Mouse (Mus musculus) midbrain, embryonic 10.5 days (tissue): Measurements from ENCODE around the gene Kmt2d. TPM values are rescaled to one million over a fixed set of nuclear protein-coding genes. Genes with fewer than 3 reads are reported as not detected.

ENCODE experiments used
- DNase-seq: peaks from one replicate; pipeline ENCODE4 v3.0.0-alpha.2; 2017; ENCODE audit warnings: low spot score
- H3K27ac ChIP-seq: fragments of 300-500 bp; sonication (generic); replicated peaks from 2 replicates; pipeline ENCODE4 v1.5.1; 2016; ENCODE audit warnings: mild to moderate bottlenecking
- H3K27me3 ChIP-seq: fragments of 300-500 bp; sonication (generic); 2 replicates; pipeline ENCODE4 v1.6.1; 2016; ENCODE audit warnings: low read depth, mild to moderate bottlenecking; ENCODE audit not compliant: poor library complexity, severe bottlenecking
- H3K36me3 ChIP-seq: fragments of 300-500 bp; sonication (generic); 2 replicates; pipeline ENCODE4 v1.6.1; 2016; ENCODE audit warnings: mild to moderate bottlenecking, moderate library complexity
- H3K4me1 ChIP-seq: fragments of 300-500 bp; sonication (generic); 2 replicates; pipeline ENCODE4 v1.6.1; 2016
- H3K4me3 ChIP-seq: fragments of 300-500 bp; sonication (generic); 2 replicates; pipeline ENCODE4 v1.5.1; 2016; ENCODE audit warnings: mild to moderate bottlenecking, moderate library complexity
- H3K9me3 ChIP-seq: fragments of 300-500 bp; sonication (generic); replicated peaks from 2 replicates; pipeline ENCODE4 v1.6.1; 2016; ENCODE audit warnings: mild to moderate bottlenecking
- whole genome bisulfite sequencing: fragments of 180-500 bp; shearing (Covaris S2); methylation state at CpG from one replicate; pipeline ENCODE4 v1.1.7; 2016; 5-methylcytosine and 5-hydroxymethylcytosine counted together
- polyA plus RNA-seq: library from polyadenylated mRNA; unstranded; fragments of >200 nt; fragmentation: Nextera tagmentation; extraction: Ambion mirVana; gene quantifications from 2 replicates; pipeline ENCODE4 v1.2.1, GENCODE M21; 2016

Gene Kmt2d
- polyA plus RNA-seq, 1 experiment from 2014 or later = 9.1 TPM

DNA sequence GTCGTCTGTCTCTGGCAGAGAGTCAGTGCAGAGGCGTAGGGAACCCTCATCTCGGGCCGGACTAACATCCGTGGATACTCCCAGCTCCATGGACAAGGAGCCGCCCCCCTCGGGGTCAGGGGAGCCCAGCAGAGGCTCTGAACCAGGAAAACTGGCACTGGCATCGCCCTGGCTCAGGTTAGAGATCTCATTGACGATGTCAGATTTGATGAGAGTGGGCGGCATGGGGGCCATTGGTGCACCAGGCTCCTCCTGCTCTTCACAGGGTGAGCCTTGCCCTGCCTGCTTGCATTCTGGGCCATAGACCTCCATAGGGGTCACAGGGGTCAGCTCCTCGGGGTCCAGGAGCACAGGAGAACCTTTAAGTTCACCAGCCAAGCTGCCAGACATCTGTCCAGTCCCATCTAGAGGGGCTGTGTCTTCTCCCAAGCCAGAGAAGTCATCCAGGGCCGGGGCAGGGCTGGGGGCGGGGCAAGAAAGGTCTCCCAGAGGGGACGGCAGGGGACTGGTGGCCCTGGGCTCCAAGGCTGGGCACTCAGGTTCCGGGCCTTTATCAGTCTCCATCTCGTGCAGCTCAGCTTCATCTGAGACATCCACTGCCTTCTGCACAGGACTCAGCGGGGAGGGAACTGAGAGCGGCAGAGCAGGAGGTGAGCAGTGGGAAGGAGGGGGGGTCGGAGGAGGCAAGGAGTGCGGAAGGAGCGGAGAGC, 9.1 kb downstream of the Kmt2d start:
- Histone ChIP-seq H3K9me3 (no peaks in the 10 kb centered on the region), H3K4me3 (0 out of 2 replicates have a peak overlapping the region, but pooled peaks have one; percentile 11), H3K4me1 (no peaks in the 10 kb centered on the region), H3K36me3 (peaks cover 100% of the 10 kb centered on the region), H3K27me3 (no peaks in the 10 kb centered on the region), H3K27ac (no peak overlapping the region)
- 92% methylated on average over 21 of the region's 21 CpGs for WGBS
- DNase-seq = no peak

DNA sequence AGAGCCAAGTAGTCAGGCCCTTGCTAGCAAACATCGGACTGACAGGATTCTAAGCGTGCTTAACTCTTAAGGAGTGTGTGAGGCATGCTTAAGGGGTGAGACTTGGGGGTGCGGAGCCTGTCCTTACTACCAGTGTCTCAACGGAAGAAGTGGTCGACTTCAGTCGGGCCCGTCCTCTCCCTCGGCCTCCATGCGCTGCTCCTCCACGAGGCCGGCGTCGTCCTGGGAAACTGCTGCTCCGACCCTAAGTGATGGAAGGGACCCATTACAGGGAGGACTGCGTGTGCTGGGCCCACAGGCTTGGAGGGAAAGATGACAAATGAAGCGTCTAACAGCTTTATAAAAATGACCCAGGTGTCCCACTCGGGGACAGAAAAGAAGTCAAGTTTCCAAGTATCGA, 10.1 kb downstream of the Kmt2d start:
- no peaks in the 10 kb centered on the region for H3K4me1 ChIP-seq
- H3K36me3 ChIP-seq = peaks cover 100% of the 10 kb centered on the region
- no peak overlapping the region for H3K4me3 ChIP-seq
- DNase-seq = no peak
- no peaks in the 10 kb centered on the region for H3K27me3 ChIP-seq
- H3K27ac ChIP-seq = no peak overlapping the region
- no peaks in the 10 kb centered on the region for H3K9me3 ChIP-seq
- WGBS = 96% methylated on average over 18 of the region's 18 CpGs

DNA sequence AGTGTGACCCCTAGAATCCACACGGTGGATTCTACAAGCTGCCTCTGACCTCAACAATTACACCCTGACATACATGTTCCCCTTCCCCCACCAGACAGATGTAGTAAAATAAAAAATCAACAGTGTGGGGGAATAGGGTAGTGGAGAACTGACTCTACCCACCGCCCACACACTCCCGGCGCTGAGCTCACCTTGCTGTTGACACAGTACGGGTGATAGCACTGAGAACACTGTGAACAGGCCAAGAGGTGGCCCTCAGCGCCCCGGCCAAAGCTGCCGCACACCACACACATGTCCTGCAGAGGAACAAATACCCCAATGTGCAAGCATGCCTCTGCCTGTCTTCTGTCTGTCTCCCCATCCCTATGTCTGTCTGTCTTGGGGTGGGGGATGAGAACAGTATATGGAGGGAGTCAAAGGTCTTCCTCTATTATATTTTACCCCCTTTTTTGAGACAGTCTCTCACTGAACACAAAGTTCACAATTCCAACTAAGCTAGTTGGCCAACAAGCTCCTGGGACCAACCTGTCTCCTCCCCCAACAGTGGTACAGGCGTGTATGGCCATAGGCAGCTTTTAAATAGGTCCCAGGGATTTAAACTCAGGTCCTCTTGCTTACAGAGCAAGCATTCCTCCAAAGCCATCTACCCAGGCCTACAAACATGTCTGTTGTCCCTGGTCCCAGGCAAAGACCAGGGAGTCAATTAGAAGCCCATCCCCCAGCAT, 11.5 kb downstream of the Kmt2d start:
- H3K9me3 ChIP-seq = no peaks in the 10 kb centered on the region
- no peak for DNase-seq
- H3K27me3 ChIP-seq = no peaks in the 10 kb centered on the region
- H3K4me1 ChIP-seq = no peaks in the 10 kb centered on the region
- 89% methylated on average over 9 of the region's 9 CpGs for WGBS
- H3K36me3 ChIP-seq = peaks cover 100% of the 10 kb centered on the region
- H3K4me3 ChIP-seq = no peak overlapping the region
- no peak overlapping the region for H3K27ac ChIP-seq

DNA sequence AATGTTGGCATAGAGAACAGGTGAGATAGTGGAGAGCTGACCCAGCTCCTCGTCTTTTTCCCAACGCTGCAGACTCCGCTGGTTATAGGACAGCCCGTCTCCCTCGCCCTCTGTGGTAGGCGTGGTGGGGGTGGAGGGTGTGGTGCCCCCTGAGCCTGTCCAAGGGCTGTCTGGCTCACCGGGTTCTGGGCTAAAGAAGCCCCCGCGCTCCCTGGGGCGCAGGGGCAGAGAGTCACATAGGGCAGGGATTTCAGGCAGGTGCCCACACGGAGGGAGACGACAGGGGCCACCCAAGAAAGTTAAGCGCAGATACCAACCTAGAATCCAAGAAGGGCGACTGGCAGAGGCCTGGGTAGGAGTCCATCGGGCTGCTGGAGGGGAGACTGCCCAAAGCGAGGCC, 16.8 kb downstream of the Kmt2d start:
- WGBS = 95% methylated on average over 16 of the region's 16 CpGs
- Histone ChIP-seq H3K4me1 (no peaks in the 10 kb centered on the region), H3K36me3 (peaks cover 100% of the 10 kb centered on the region), H3K27ac (no peak overlapping the region), H3K9me3 (no peaks in the 10 kb centered on the region), H3K4me3 (no peak overlapping the region), H3K27me3 (no peaks in the 10 kb centered on the region)
- no peak for DNase-seq

DNA sequence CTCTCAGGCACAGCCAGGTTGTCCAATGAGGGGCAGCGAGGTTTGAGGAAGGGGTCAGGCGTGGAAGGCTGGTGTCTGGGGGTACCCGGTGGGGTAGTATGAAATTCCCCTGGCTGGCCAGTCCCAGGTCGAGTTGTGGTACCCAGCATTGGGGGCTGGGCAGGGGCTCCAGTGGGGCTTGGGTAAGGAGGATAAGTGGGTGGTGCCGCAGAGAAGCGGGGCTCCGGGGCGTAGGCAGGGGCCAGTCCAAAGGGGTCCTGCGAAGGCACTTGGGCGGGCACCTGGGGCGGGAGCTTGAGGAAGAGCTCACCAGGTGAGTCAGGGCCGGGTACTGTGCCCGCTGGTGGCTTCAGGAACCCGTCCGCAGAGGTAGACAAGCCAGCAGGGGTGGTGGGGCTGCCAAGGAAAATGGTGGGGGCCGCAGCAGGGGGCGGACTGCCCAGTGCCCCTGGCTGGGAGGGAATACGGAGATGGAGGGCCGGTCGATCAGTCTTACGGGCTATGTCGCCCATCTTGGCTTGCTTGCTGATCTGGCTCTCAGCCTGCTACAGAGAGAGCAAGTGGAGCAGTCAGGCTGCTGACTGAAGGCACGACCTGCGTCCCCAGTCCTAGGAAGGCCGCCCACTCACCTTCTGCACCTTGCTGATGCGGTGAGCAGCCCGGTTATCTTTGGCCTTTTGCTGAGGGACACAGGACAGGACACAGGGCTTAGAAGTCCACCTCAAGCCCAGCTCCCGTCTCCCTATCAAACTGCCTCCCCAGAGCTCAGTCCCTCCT, 17.7 kb downstream of the Kmt2d start:
- WGBS = 97% methylated on average over 28 of the region's 28 CpGs
- no peaks in the 10 kb centered on the region for H3K4me1 ChIP-seq
- no peak for DNase-seq
- H3K27me3 ChIP-seq = no peaks in the 10 kb centered on the region
- no peaks in the 10 kb centered on the region for H3K9me3 ChIP-seq
- H3K27ac ChIP-seq = no peak overlapping the region
- peaks cover 100% of the 10 kb centered on the region for H3K36me3 ChIP-seq
- H3K4me3 ChIP-seq = no peak overlapping the region

DNA sequence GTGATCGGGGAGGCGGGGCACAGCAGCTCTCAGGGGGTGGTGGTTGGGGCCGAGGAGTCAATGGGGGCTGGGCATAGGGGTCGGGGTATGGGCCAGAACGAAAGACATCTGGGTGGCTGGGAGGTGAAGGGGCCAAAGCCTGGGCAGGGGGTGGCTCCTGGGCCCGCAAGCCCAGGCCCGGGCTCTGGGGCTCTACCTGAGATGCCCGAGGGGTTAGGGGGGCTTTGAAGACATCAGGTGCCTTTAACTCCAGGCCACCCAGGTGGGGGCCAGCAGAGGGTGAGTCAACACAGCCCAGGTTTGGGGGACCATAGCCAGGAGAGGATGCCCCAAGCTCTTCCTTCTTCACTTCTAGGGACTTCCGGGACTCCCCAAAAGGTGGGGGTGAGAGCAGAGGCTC, 18.3 kb downstream of the Kmt2d start:
- peaks cover 100% of the 10 kb centered on the region for H3K36me3 ChIP-seq
- WGBS = 93% methylated on average over 9 of the region's 9 CpGs

DNA sequence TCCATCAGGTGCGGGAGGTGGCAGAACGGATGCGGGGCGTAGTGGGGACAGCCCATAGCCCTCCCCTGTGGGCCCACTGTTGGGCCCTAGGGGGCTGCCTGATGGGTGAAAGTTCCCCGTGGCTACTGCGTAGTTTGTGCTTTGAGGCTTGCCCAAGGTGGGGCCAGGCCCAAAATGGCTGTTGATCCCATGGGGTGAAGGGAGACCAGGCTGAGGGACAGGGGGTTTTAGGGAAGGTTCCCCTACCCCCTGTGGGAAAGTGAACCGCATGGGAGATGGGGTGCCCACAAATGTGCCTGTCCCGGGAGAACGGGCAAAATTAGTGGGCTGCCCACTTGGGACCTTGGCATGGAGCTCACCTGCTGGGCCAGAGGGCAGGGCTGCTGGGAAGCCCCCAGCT, 18.9 kb downstream of the Kmt2d start:
- no peak overlapping the region for H3K27ac ChIP-seq
- no peak overlapping the region for H3K4me3 ChIP-seq
- H3K36me3 ChIP-seq = peaks cover 100% of the 10 kb centered on the region
- no peak for DNase-seq
- no peaks in the 10 kb centered on the region for H3K4me1 ChIP-seq
- H3K27me3 ChIP-seq = no peaks in the 10 kb centered on the region
- no peaks in the 10 kb centered on the region for H3K9me3 ChIP-seq
- 97% methylated on average over 9 of the region's 9 CpGs for WGBS

More for the DNA sequence above, 18.3 kb downstream of the Kmt2d start:
- Histone ChIP-seq H3K4me3 (no peak overlapping the region), H3K27ac (no peak overlapping the region), H3K27me3 (no peaks in the 10 kb centered on the region), H3K4me1 (no peaks in the 10 kb centered on the region), H3K9me3 (no peaks in the 10 kb centered on the region)
- DNase-seq = no peak

DNA sequence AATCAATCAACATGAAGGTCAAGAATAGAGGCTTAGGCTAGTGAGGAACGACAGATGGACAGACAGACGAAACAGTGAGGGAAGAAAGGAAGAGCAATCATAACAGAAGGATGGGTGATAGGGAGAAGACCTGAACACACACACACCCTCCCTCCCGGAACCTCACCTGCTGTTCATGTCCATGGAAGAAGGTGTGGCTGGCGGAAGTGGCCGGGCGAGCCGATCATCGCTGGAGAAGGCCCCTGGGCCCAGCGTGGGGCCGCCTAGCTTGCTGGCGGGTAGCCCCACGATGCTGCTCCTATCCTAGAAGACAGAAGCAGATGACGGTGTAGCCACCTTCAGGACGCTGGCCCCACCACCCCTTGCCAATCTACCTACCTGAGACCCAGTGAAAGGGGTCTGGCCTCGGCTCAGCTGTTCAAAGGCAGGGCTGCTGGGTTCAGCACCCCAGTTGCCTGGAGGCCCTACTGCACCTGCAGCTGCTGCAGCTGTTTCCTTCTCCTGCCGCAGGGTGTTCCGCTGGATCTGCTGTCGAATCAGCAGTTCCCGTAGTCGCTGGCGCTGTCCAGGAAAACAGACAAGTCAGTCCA, 19.7 kb downstream of the Kmt2d start:
- no peak for DNase-seq
- Histone ChIP-seq H3K4me1 (no peaks in the 10 kb centered on the region), H3K27ac (no peak overlapping the region), H3K27me3 (no peaks in the 10 kb centered on the region), H3K36me3 (peaks cover 100% of the 10 kb centered on the region), H3K4me3 (no peak overlapping the region), H3K9me3 (no peaks in the 10 kb centered on the region)
- 92% methylated on average over 21 of the region's 21 CpGs for WGBS

DNA sequence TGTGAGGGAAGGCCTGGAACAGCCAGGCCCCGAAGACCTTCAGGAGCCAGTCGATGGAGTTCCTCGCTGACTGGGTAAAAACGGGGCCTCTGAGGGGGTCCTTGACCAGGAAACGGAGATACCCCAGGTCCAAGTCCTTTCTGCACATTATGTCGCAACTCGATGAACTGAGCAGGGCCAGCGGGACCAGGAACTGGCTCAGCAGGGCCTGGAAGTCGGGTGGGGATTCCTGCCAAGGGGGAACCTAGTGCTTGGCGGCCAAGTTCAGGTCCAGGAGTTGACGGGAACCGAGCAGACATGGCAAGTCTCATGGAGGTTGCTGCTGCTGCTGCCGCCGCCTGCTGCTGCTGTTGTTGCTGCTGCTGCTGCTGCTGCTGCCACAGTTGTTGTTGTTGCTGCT, 20.3 kb downstream of the Kmt2d start:
- Histone ChIP-seq H3K4me1 (no peaks in the 10 kb centered on the region), H3K36me3 (peaks cover 100% of the 10 kb centered on the region), H3K27ac (no peak overlapping the region), H3K9me3 (no peaks in the 10 kb centered on the region), H3K27me3 (no peaks in the 10 kb centered on the region), H3K4me3 (no peak overlapping the region)
- WGBS = 94% methylated on average over 14 of the region's 14 CpGs
- DNase-seq = no peak

DNA sequence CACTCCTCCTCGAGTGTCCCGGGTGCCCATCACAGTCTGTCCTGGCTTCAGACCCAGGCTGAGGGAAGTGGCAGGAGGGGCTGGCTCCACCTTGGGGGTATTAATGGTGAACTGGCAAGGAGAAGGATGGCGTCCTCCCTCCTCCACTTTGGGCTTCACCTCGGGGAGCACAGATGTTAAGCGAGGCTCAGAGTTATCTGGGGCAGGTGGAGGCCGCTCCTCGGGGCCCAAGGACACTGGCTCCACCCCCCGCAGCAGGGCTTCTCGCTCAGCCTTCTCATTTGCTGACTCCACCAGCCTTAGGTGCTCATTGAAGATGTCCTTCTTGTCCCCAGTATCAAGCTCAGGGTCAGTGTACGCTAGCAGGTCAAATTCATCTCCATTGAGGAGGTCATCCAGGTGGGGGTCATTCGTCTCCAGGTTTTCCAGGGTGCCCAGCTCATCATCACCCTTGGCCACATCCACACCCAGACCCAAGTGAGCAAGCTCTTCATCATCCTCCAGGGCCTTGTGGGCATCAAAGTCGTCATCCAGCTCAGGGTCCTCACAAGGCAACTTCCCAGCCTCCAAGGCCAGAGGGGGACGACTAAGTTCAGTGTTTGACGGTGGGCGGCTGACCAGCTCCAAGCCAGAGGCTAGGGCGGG, 20.9 kb downstream of the Kmt2d start:
- H3K4me3 ChIP-seq = no peak overlapping the region
- H3K9me3 ChIP-seq = no peaks in the 10 kb centered on the region
- no peaks in the 10 kb centered on the region for H3K4me1 ChIP-seq
- peaks cover 100% of the 10 kb centered on the region for H3K36me3 ChIP-seq
- no peak overlapping the region for H3K27ac ChIP-seq
- WGBS = 92% methylated on average over 16 of the region's 16 CpGs
- H3K27me3 ChIP-seq = no peaks in the 10 kb centered on the region
- DNase-seq = no peak

DNA sequence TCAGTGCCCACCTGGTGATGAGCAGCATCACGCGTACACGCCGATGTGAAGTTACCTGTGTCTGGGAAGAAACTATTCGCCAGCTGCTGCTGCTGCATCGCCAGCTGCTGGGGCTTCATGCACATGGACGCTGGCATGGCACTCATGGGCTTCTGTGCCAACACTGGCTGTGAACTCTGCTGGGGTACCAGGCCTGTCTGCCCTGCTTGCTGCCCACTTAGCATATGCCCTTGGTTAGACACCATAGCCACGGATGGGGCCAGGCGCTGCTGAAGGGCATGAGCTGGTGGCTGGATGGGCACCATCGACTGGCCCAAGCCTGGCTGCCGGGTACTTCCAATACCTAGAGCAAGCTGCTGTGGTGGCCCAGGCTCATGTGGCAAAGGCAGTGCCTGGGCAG, 21.8 kb downstream of the Kmt2d start:
- no peak for DNase-seq
- 95% methylated on average over 11 of the region's 11 CpGs for WGBS

DNA sequence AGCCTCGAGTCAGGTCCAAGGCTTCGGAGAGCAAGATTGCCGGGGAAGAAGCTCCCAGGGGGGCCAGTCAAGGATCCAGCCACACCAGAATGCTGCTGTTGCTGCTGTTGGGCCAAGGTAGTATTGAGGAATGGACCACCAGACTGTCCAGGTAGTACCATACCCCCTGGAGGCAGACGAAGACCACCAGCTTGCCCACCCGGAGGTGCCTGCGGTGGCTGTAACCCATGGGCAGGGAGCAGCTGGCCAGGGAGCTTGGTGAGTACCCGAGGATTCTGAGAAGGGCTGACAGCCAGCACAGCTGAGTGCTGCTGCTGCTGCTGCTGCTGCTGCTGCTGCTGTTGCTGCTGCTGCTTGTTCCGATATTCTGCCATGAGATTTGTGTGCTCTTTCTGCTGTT, 24.9 kb downstream of the Kmt2d start:
- WGBS = 93% methylated on average over 8 of the region's 8 CpGs
- H3K36me3 ChIP-seq = peaks cover 100% of the 10 kb centered on the region
- DNase-seq = no peak

More for the DNA sequence above, 21.8 kb downstream of the Kmt2d start:
- Histone ChIP-seq H3K36me3 (peaks cover 100% of the 10 kb centered on the region), H3K27me3 (no peaks in the 10 kb centered on the region), H3K9me3 (no peaks in the 10 kb centered on the region), H3K27ac (no peak overlapping the region), H3K4me3 (no peak overlapping the region), H3K4me1 (no peaks in the 10 kb centered on the region)

More for the DNA sequence above, 24.9 kb downstream of the Kmt2d start:
- Histone ChIP-seq H3K9me3 (no peaks in the 10 kb centered on the region), H3K4me1 (no peaks in the 10 kb centered on the region), H3K27me3 (no peaks in the 10 kb centered on the region), H3K27ac (no peak overlapping the region), H3K4me3 (no peak overlapping the region)
